Mouse (Mus musculus) kidney, postnatal 4 days (tissue): ENCODE results near the gene Slc24a3.

ENCODE experiments used
- DNase-seq, 2 experiments: peaks; one replicate each; pipeline ENCODE4 v3.0.0; 2021; ENCODE audit warnings: mixed read lengths in 2 of 2

Gene Slc24a3

GRCm38 (mm10) chr2:145288501-145288900 is 120.9 kb downstream of the Slc24a3 start:
- no peak for DNase-seq

GRCm38 (mm10) chr2:145291473-145291872 is 123.9 kb downstream of the Slc24a3 start:
- DNase-seq: no peak

- DNase-seq: no peak
Observed at GRCm38 (mm10) chr2:145292196-145292595, 124.6 kb downstream of the Slc24a3 start.

GRCm38 (mm10) chr2:145292816-145293215 is 125.3 kb downstream of the Slc24a3 start:
- DNase-seq: no peak

- no peak for DNase-seq
Observed at GRCm38 (mm10) chr2:145296906-145297305, 129.4 kb downstream of the Slc24a3 start.

GRCm38 (mm10) chr2:145299914-145300699 is 132.6 kb downstream of the Slc24a3 start:
- DNase-seq: no peak

- peak in 1 of 2 experiments; percentile 42 for DNase-seq
Observed at GRCm38 (mm10) chr2:145307231-145307883, 139.8 kb downstream of the Slc24a3 start.

GRCm38 (mm10) chr2:145318916-145319315 is 151.4 kb downstream of the Slc24a3 start:
- no peak for DNase-seq

GRCm38 (mm10) chr2:145321287-145321686 is 153.7 kb downstream of the Slc24a3 start:
- no peak for DNase-seq

GRCm38 (mm10) chr2:145321755-145322154 is 154.2 kb downstream of the Slc24a3 start:
- DNase-seq: no peak

GRCm38 (mm10) chr2:145324477-145324876 is 156.9 kb downstream of the Slc24a3 start:
- no peak for DNase-seq

GRCm38 (mm10) chr2:145325852-145326251 is 158.3 kb downstream of the Slc24a3 start:
- no peak for DNase-seq

GRCm38 (mm10) chr2:145326544-145326943 is 159.0 kb downstream of the Slc24a3 start:
- DNase-seq: no peak

- peak; percentile 29 to 34 for DNase-seq
Observed at GRCm38 (mm10) chr2:145329756-145330155, 162.2 kb downstream of the Slc24a3 start.

- no peak for DNase-seq
Observed at GRCm38 (mm10) chr2:145331525-145331924, 164.0 kb downstream of the Slc24a3 start.

GRCm38 (mm10) chr2:145333466-145333865 is 165.9 kb downstream of the Slc24a3 start:
- no peak for DNase-seq

- no peak for DNase-seq
Observed at GRCm38 (mm10) chr2:145336406-145336805, 168.9 kb downstream of the Slc24a3 start.

- DNase-seq: no peak
Observed at GRCm38 (mm10) chr2:145340816-145341215, 173.3 kb downstream of the Slc24a3 start.

- no peak for DNase-seq
Observed at GRCm38 (mm10) chr2:145342956-145343355, 175.4 kb downstream of the Slc24a3 start.

GRCm38 (mm10) chr2:145344521-145344920 is 177.0 kb downstream of the Slc24a3 start:
- DNase-seq: no peak

- no peak for DNase-seq
Observed at GRCm38 (mm10) chr2:145353801-145354200, 186.2 kb downstream of the Slc24a3 start.

- DNase-seq: no peak
Observed at GRCm38 (mm10) chr2:145358236-145358942, 190.8 kb downstream of the Slc24a3 start.

GRCm38 (mm10) chr2:145363604-145364003 is 196.1 kb downstream of the Slc24a3 start:
- DNase-seq: no peak

GRCm38 (mm10) chr2:145368701-145369100 is 201.1 kb downstream of the Slc24a3 start:
- DNase-seq: no peak
